Mouse (Mus musculus): Measurements from ENCODE around the gene Rnf214.

Rnf214 gene

DNA sequence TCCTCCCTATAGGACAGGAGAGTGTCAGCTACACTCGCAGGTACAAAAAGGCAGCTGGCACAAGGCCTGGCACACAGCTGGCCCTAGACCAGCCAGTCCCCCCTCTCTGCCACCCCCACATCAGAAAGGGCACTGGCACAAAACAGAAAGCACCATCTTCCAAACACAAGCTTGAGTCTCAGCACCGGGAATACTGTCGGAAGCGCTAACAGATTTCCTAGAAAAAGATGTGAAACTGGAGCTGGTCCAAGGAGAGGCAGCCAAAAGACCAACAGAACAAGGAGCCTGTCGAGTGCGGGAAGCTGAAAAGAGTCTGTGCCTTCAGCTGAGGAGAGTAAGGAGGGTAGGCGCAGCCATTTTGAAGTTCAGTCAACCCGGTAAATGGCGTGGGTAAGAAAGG is 91.6 kb downstream of the Rnf214 start:
- no peak for DNase-seq (ENCODE audit: low spot score)
